In genomic region chr8:11701428-11701827, GRCm38 (mm10) we compare ENCODE assay signal across 33 mouse cellular contexts. TPM values are rescaled to one million over a fixed set of nuclear protein-coding genes. Genes with fewer than 3 reads are reported as not detected.
DNase-seq lines count a peak whose midpoint lies in the region; ATAC-seq and TF ChIP-seq lines count a peak whose summit lies in the region.
"Had no signal": no experiment of that assay in that cellular context is flagged by ENCODE, and none has a peak within 500 bp of the region (broad histone marks: within the 10 kb centered on the region; RNA-seq: fewer than 3 reads in every experiment).

No protein-coding gene starts in this region.

- H3K4me1 ChIP-seq in liver, adult 2 months (ENCODE audit: control insufficient read depth, insufficient read depth, low read length): peaks cover 4% of the 10 kb centered on the region
- H3K4me1 ChIP-seq in liver, embryonic 11.5 days (replicated peaks; ENCODE audit: control insufficient read depth, insufficient read depth, low read length): peaks cover 6% of the 10 kb centered on the region; the same call in 1 of the 2 replicates
- peaks cover 9% of the 10 kb centered on the region; the same call in 1 of the 2 replicates for H3K4me1 ChIP-seq in intestine, postnatal 0 days (replicated peaks; ENCODE audit: control insufficient read depth, insufficient read depth, low read length)
- H3K4me1 ChIP-seq: limb, embryonic 15.5 days; liver, embryonic 15.5 days had no signal

- no peaks in the 10 kb centered on the region for H3K36me3 ChIP-seq in liver, adult 2 months (ENCODE audit: control insufficient read depth, insufficient read depth, low read length)
- H3K36me3 ChIP-seq in liver, embryonic 11.5 days (ENCODE audit: control insufficient read depth, insufficient read depth, low read length): no peaks in the 10 kb centered on the region
- no peaks in the 10 kb centered on the region for H3K36me3 ChIP-seq in intestine, postnatal 0 days (ENCODE audit: control insufficient read depth, insufficient read depth)
- H3K36me3 ChIP-seq: embryonic facial prominence, embryonic 15.5 days; forebrain, embryonic 12.5 days; heart, embryonic 13.5 days; hindbrain, embryonic 10.5 days; hindbrain, embryonic 15.5 days; limb, embryonic 10.5 days; limb, embryonic 15.5 days; liver, embryonic 15.5 days had no signal

- H3K9me3 ChIP-seq in liver, embryonic 11.5 days (ENCODE audit: control insufficient read depth, low read length): no peaks in the 10 kb centered on the region
- H3K9me3 ChIP-seq in intestine, postnatal 0 days (ENCODE audit: control insufficient read depth): 0 out of 2 replicates have a peak, but pooled peaks cover 2% of the 10 kb centered on the region
- H3K9me3 ChIP-seq: embryonic facial prominence, embryonic 15.5 days; forebrain, embryonic 12.5 days; heart, embryonic 13.5 days; hindbrain, embryonic 10.5 days; hindbrain, embryonic 15.5 days; limb, embryonic 10.5 days; limb, embryonic 15.5 days; liver, embryonic 15.5 days had no signal

- ATAC-seq in liver, embryonic 11.5 days (replicated peaks; ENCODE audit: low FRiP score): no peak
- peak; percentile 72 for ATAC-seq in intestine, postnatal 0 days
- ATAC-seq: inflammation-experienced regulatory T-cells, adult 6 months; midbrain, embryonic 16.5 days had no signal

- no peak for TF ChIP-seq CTCF in liver, adult 2 months (IDR thresholded peaks at IDR 0.05; ENCODE audit: low read depth, low read length)
- TF ChIP-seq CTCF in intestine, postnatal 0 days (IDR thresholded peaks at IDR 0.05; ENCODE audit: low read depth): no peak

- H3K27ac ChIP-seq in liver, adult 2 months (replicated peaks; ENCODE audit: insufficient read depth, low read depth, low read length): no peak overlapping the region
- H3K27ac ChIP-seq in liver, embryonic 11.5 days (ENCODE audit: low read depth, low read length): no peak overlapping the region
- no peak overlapping the region for H3K27ac ChIP-seq in intestine, postnatal 0 days (ENCODE audit: low read depth, low read length)
- H3K27ac ChIP-seq: embryonic facial prominence, embryonic 15.5 days; forebrain, embryonic 12.5 days; hindbrain, embryonic 10.5 days; hindbrain, embryonic 15.5 days; layer of hippocampus, adult 2 months; limb, embryonic 10.5 days; limb, embryonic 15.5 days; liver, embryonic 15.5 days had no signal

- WGBS in liver, adult 2 months: 46% methylated on average over 6 of the region's 6 CpGs
- 69% methylated on average over 6 of the region's 6 CpGs for WGBS in liver, embryonic 11.5 days
- WGBS in intestine, postnatal 0 days: 46% methylated on average over 6 of the region's 6 CpGs

- H3K9ac ChIP-seq in liver, adult 2 months (ENCODE audit: low read depth, low read length): no peak overlapping the region
- no peak overlapping the region for H3K9ac ChIP-seq in liver, embryonic 11.5 days (ENCODE audit: low read depth, low read length)
- H3K9ac ChIP-seq in intestine, postnatal 0 days (ENCODE audit: low read depth, low read length): no peak overlapping the region
- H3K9ac ChIP-seq: embryonic facial prominence, embryonic 15.5 days; forebrain, embryonic 12.5 days; forebrain, postnatal 0 days; hindbrain, embryonic 15.5 days; limb, embryonic 15.5 days; liver, embryonic 15.5 days; lung, embryonic 14.5 days had no signal

- no peak for TF ChIP-seq POLR2A in liver, adult 2 months (IDR thresholded peaks at IDR 0.05; ENCODE audit: extremely low read depth, insufficient read depth, low read length)

- no peak overlapping the region for H3K4me2 ChIP-seq in liver, embryonic 11.5 days
- H3K4me2 ChIP-seq in intestine, postnatal 0 days (replicated peaks; ENCODE audit: low read depth): peak overlapping the region; percentile 46
- H3K4me2 ChIP-seq: embryonic facial prominence, embryonic 15.5 days; forebrain, embryonic 12.5 days; heart, embryonic 13.5 days; hindbrain, embryonic 15.5 days; limb, embryonic 15.5 days; liver, embryonic 15.5 days; lung, embryonic 14.5 days had no signal

- peak; percentile 19 for DNase-seq in kidney, adult 18-20 months
- no peak for DNase-seq in kidney, postnatal 10 days
- peak; percentile 23 for DNase-seq in liver, adult 2 months (ENCODE audit: extremely low read depth, low read depth, low spot score)
- no peak for DNase-seq in liver, embryonic 11.5 days (ENCODE audit: low spot score)
- DNase-seq in left cerebral cortex, adult 11 months (ENCODE audit: low spot score): no peak
- DNase-seq in testis, postnatal 10 days (ENCODE audit: low spot score): no peak
- DNase-seq: adrenal gland, postnatal 25 days; cerebellum, adult 11-12 months; cerebellum, postnatal 10 days; forebrain, postnatal 0 days; gastrocnemius, postnatal 10 days; heart, postnatal 14 days; layer of hippocampus, postnatal 36 days; lung, postnatal 14 days had no signal

- no peaks in the 10 kb centered on the region for H3K27me3 ChIP-seq in liver, adult 2 months (ENCODE audit: control insufficient read depth, insufficient read depth, low read length)
- H3K27me3 ChIP-seq in liver, embryonic 11.5 days (replicated peaks; ENCODE audit: control insufficient read depth, insufficient read depth, low read length): peaks cover 2% of the 10 kb centered on the region; the same call in 1 of the 2 replicates
- no peaks in the 10 kb centered on the region for H3K27me3 ChIP-seq in intestine, postnatal 0 days (replicated peaks; ENCODE audit: control insufficient read depth, insufficient read depth, low read length)
- H3K27me3 ChIP-seq: hindbrain, embryonic 15.5 days had no signal

- no peak overlapping the region for H3K4me3 ChIP-seq in liver, adult 2 months (ENCODE audit: insufficient read depth, low read depth, low read length)
- H3K4me3 ChIP-seq in liver, embryonic 11.5 days (ENCODE audit: low read depth, low read length): no peak overlapping the region
- no peak overlapping the region for H3K4me3 ChIP-seq in intestine, postnatal 0 days (ENCODE audit: low read depth, low read length)
- H3K4me3 ChIP-seq: embryonic facial prominence, embryonic 15.5 days; forebrain, embryonic 12.5 days; heart, embryonic 13.5 days; hindbrain, embryonic 10.5 days; hindbrain, embryonic 15.5 days; layer of hippocampus, adult 2 months; limb, embryonic 10.5 days; limb, embryonic 15.5 days; liver, embryonic 15.5 days had no signal

- H3K79me2 ChIP-seq in liver, adult 2 months (ENCODE audit: control insufficient read depth, insufficient read depth, low read length): no peaks in the 10 kb centered on the region

RNA-seq across cellular contexts. Expression of gene 1700016D06Rik, which starts 0.6 kb away (rescaled TPM):
- not detected in 2 replicates for total RNA-seq in liver, adult 2 months (2014; rRNA removed)
- polyA plus RNA-seq in liver, adult 2 months (2012; rRNA removed): not detected in 2 replicates
- polyA plus RNA-seq in liver, embryonic 11.5 days (2014; fragmentation: Nextera tagmentation; extraction: Ambion mirVana): not detected in 2 replicates
- polyA plus RNA-seq in intestine, postnatal 0 days (2015; fragmentation: Nextera tagmentation; extraction: Ambion mirVana): not detected in 2 replicates
- total RNA-seq: adrenal gland, adult 18-20 months; adrenal gland, postnatal 25 days; common myeloid progenitor, adult 5-6 weeks; forebrain, postnatal 0 days; gastrocnemius, postnatal 10 days; heart, adult 8-10 months; heart, postnatal 14 days; layer of hippocampus, adult 2 months; layer of hippocampus, postnatal 36 days; left cerebral cortex, postnatal 10 days had no signal
- polyA plus RNA-seq: embryonic facial prominence, embryonic 15.5 days; forebrain, embryonic 12.5 days; heart, embryonic 13.5 days; hindbrain, embryonic 15.5 days; inflammation-experienced regulatory T-cells, adult 6 months; limb, embryonic 10.5 days; limb, embryonic 15.5 days; liver, embryonic 15.5 days; lung, embryonic 14.5 days; midbrain, embryonic 16.5 days; neural tube, embryonic 14.5 days; stomach, embryonic 14.5 days had no signal

RNA-seq across cellular contexts. Expression of gene Arhgef7, which starts 26.1 kb away (rescaled TPM):
- total RNA-seq in liver, adult 2 months (2014; rRNA removed): 15.8 and 19.3 TPM in 2 replicates
- 11.0 and 12.4 TPM in 2 replicates for polyA plus RNA-seq in liver, adult 2 months (2012; rRNA removed)
- 30.1 and 31.1 TPM in 2 replicates for polyA plus RNA-seq in liver, embryonic 11.5 days (2014; fragmentation: Nextera tagmentation; extraction: Ambion mirVana)
- 14.5 and 14.9 TPM in 2 replicates for polyA plus RNA-seq in intestine, postnatal 0 days (2015; fragmentation: Nextera tagmentation; extraction: Ambion mirVana)

Comparison
In these comparisons a context has a peak if more than half of its experiments do, and no peak if none do; other contexts are left out.
1. DNase-seq: peak in kidney, adult 18-20 months (single experiment) and liver, adult 2 months (single experiment); none in kidney, postnatal 10 days (single experiment), liver, embryonic 11.5 days (single experiment), left cerebral cortex, adult 11 months (single experiment) and testis, postnatal 10 days (single experiment).